ENCODE assay signal across 13 mouse cellular contexts in the genomic region with DNA sequence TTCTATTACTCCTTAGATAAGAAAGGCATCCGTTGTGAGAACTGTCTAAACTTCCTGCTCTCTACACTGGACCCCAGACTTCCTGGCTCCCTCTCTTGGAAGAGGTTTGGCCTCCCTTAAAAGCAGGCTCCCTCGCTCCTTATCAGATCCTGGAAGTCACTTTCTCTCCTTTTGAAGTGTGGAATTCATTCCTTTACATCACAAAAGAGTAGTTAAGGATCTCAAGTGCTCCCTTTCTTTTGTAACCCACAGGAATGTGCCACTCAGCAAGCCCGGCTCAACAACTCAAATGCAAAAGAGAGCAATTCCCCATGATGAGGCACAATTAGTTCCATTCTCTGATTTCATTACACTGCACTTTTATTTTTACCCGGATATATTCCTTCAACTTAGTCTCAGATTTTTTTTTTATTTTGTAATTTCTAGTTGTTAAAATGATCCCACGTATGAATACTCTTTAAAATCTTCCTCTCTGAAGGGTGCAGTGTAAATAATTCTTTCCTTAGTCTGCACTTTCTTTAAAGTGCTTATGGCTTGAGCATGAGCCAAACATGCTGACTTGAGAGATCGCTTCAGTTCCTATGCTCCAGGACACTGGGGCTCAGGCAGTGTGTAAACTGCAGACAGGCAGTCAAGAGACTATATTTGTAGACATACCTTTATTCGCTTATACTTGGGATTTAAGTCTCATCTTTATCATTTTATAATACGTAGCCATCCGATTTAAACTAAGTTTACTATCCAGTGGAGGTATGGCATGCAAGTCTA.
A peak's percentile ranks its signal among the peaks of the same experiment; 100 is the strongest.
DNase-seq lines count a peak whose midpoint lies in the region; ATAC-seq lines count a peak whose summit lies in the region.
"Had no signal": no experiment of that assay in that cellular context is flagged by ENCODE, and none has a peak within 500 bp of the region (broad histone marks: within the 10 kb centered on the region; RNA-seq: fewer than 3 reads in every experiment).

No protein-coding gene starts in this region.

- H3K36me3 ChIP-seq in neural tube, embryonic 15.5 days = no peaks in the 10 kb centered on the region
- H3K36me3 ChIP-seq in forebrain, embryonic 15.5 days = no peaks in the 10 kb centered on the region
- H3K36me3 ChIP-seq: limb, embryonic 12.5 days had no signal

- H3K27me3 ChIP-seq in neural tube, embryonic 15.5 days (replicated peaks) = no peaks in the 10 kb centered on the region
- H3K27me3 ChIP-seq in forebrain, embryonic 15.5 days = no peaks in the 10 kb centered on the region
- H3K27me3 ChIP-seq: limb, embryonic 12.5 days had no signal

- peak overlapping the region; percentile 13; the same call in 1 of the 2 replicates for H3K4me2 ChIP-seq in neural tube, embryonic 15.5 days
- no peak overlapping the region for H3K4me2 ChIP-seq in forebrain, embryonic 15.5 days (replicated peaks)
- H3K4me2 ChIP-seq: limb, embryonic 12.5 days had no signal

- H3K4me3 ChIP-seq in neural tube, embryonic 15.5 days (replicated peaks) = no peak overlapping the region
- no peak overlapping the region for H3K4me3 ChIP-seq in forebrain, embryonic 15.5 days
- H3K4me3 ChIP-seq: limb, embryonic 12.5 days had no signal

- no peak overlapping the region for H3K9ac ChIP-seq in neural tube, embryonic 15.5 days (replicated peaks)
- H3K9ac ChIP-seq in forebrain, embryonic 15.5 days (replicated peaks) = no peak overlapping the region
- H3K9ac ChIP-seq: limb, embryonic 12.5 days had no signal

- WGBS in neural tube, embryonic 15.5 days = 20% methylated on average over 9 of the region's 9 CpGs
- WGBS in forebrain, embryonic 15.5 days = 22% methylated on average over 9 of the region's 9 CpGs

- no peaks in the 10 kb centered on the region for H3K9me3 ChIP-seq in neural tube, embryonic 15.5 days (replicated peaks)
- no peaks in the 10 kb centered on the region for H3K9me3 ChIP-seq in forebrain, embryonic 15.5 days
- H3K9me3 ChIP-seq: limb, embryonic 12.5 days had no signal

- H3K4me1 ChIP-seq in neural tube, embryonic 15.5 days = peaks cover 12% of the 10 kb centered on the region
- peaks cover 14% of the 10 kb centered on the region for H3K4me1 ChIP-seq in forebrain, embryonic 15.5 days
- H3K4me1 ChIP-seq: limb, embryonic 12.5 days had no signal

- H3K27ac ChIP-seq in neural tube, embryonic 15.5 days (replicated peaks) = 0 out of 2 replicates have a peak overlapping the region, but pooled peaks have one; percentile 13
- 0 out of 2 replicates have a peak overlapping the region, but pooled peaks have one; percentile 6 for H3K27ac ChIP-seq in forebrain, embryonic 15.5 days (replicated peaks)
- H3K27ac ChIP-seq: limb, embryonic 12.5 days had no signal

- ATAC-seq in frontal cortex, adult (ENCODE audit: low TSS enrichment) = peak; percentile 53
- ATAC-seq in neural tube, embryonic 15.5 days (ENCODE audit: low FRiP score) = peak; percentile 35; the same call in 1 of the 2 replicates
- ATAC-seq in forebrain, embryonic 15.5 days (replicated peaks) = peak; percentile 35; the same call in 1 of the 2 replicates
- no peak for ATAC-seq in erythroblast, adult 5-6 weeks (replicated peaks; ENCODE audit: low FRiP score, poor library complexity, severe bottlenecking)
- ATAC-seq: inflammation-experienced regulatory T-cells, adult 6 months had no signal

- no peak for DNase-seq in frontal cortex, postnatal 14 days (ENCODE audit: low spot score in 2 of 2)
- no peak for DNase-seq in neural tube, embryonic 10.5 days (ENCODE audit: extremely low spot score, low spot score)
- peak; percentile 30 for DNase-seq in mesoderm, embryonic 11.5 days (ENCODE audit: low read depth, low spot score)
- DNase-seq in adrenal gland, adult 18-20 months (ENCODE audit: low spot score in 2 of 2) = no peak
- DNase-seq: heart, adult 18-20 months; spleen, adult 18-20 months; thymus, adult 2 months had no signal
